Mouse (Mus musculus) neural tube, embryonic 11.5 days (tissue): ENCODE data around the gene Fgf15. TPM values are rescaled to one million over a fixed set of nuclear protein-coding genes. Genes with fewer than 3 reads are reported as not detected.

Experiments
- ATAC-seq: fragments of 200-750 bp; cut with Nextera tagmentation; 2 replicates; pipeline ENCODE4 v1.8.0; 2017; ENCODE audit warnings: moderate number of reproducible peaks, mild to moderate bottlenecking, moderate TSS enrichment, moderate library complexity; ENCODE audit not compliant: insufficient read depth, low FRiP score, low TSS enrichment
- DNase-seq: peaks from one replicate; pipeline ENCODE4 v3.0.0-alpha.2; 2015; ENCODE audit warnings: low spot score
- H3K27ac ChIP-seq: fragments of 300-500 bp; sonication (generic); 2 replicates; pipeline ENCODE4 v1.5.1; 2014; ENCODE audit warnings: low read depth, mild to moderate bottlenecking, low read length
- H3K27me3 ChIP-seq: fragments of 300-500 bp; sonication (generic); 2 replicates; pipeline ENCODE4 v1.6.1; 2014; ENCODE audit warnings: mild to moderate bottlenecking, low read length, mixed read lengths; ENCODE audit not compliant: control insufficient read depth, insufficient read depth
- H3K36me3 ChIP-seq: fragments of 300-500 bp; sonication (generic); 2 replicates; pipeline ENCODE4 v1.6.1; 2014; ENCODE audit warnings: mild to moderate bottlenecking, low read length, moderate library complexity, mixed read lengths; ENCODE audit not compliant: control insufficient read depth, insufficient read depth
- H3K4me1 ChIP-seq: fragments of 300-500 bp; sonication (generic); 2 replicates; pipeline ENCODE4 v1.6.1; 2014; ENCODE audit warnings: low read length, mixed read lengths; ENCODE audit not compliant: control insufficient read depth, insufficient read depth
- H3K4me2 ChIP-seq: fragments of 300-500 bp; sonication (generic); 2 replicates; pipeline ENCODE4 v1.6.1; 2014; ENCODE audit warnings: low read depth, mild to moderate bottlenecking, moderate library complexity
- H3K4me3 ChIP-seq: fragments of 300-500 bp; sonication (generic); 2 replicates; pipeline ENCODE4 v1.5.1; 2014; ENCODE audit warnings: low read depth, low read length
- H3K9ac ChIP-seq: fragments of 300-500 bp; sonication (generic); 2 replicates; pipeline ENCODE4 v1.6.1; 2014; ENCODE audit warnings: mild to moderate bottlenecking, low read length
- H3K9me3 ChIP-seq: fragments of 300-500 bp; sonication (generic); 2 replicates; pipeline ENCODE4 v1.6.1; 2016; ENCODE audit warnings: low read length; ENCODE audit not compliant: control insufficient read depth
- WGBS: fragments of 180-500 bp; shearing (Covaris S2); extraction: QIAGEN DNeasy Blood & Tissue Kit; methylation state at CpG from one replicate; pipeline ENCODE4 v1.1.7; 2014; 5-methylcytosine and 5-hydroxymethylcytosine counted together
- polyA plus RNA-seq: library from polyadenylated mRNA; unstranded; fragments of >200 nt; fragmentation: Nextera tagmentation; extraction: Ambion mirVana; gene quantifications from 2 replicates; pipeline ENCODE4 v1.2.1, GENCODE M21; 2014

Fgf15 gene
- polyA plus RNA-seq, 1 experiment from 2014 or later, result 53.3 TPM

DNA sequence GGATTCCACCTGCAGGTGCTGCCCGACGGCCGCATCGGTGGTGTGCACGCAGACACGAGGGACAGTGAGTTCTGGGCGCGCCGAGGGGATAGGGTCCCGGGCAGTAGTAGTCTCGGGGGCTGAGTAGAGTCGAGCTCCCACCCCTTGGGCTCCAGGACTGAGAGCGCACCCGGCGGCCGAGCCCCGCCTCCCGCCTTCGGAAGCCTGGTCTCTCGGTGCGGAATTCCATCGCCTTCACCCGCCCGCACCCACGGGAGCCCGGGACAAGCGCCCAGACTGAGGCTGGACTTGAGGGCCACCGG is 34.6 kb upstream of the Fgf15 start:
- H3K36me3 ChIP-seq, result no peaks in the 10 kb centered on the region
- peaks cover 62% of the 10 kb centered on the region for H3K27me3 ChIP-seq
- H3K4me2 ChIP-seq, result peak overlapping the region; percentile 29; the same call in 1 of the 2 replicates
- no peak overlapping the region for H3K9ac ChIP-seq
- H3K9me3 ChIP-seq, result no peaks in the 10 kb centered on the region
- H3K27ac ChIP-seq, result no peak overlapping the region
- DNase-seq (no peak), ATAC-seq (no peak)
- H3K4me1 ChIP-seq, result no peaks in the 10 kb centered on the region; the same call in 1 of the 2 replicates
- H3K4me3 ChIP-seq, result peak overlapping the region; percentile 17; the same call in 1 of the 2 replicates
- WGBS, result under 1% methylated on average over 23 of the region's 28 CpGs

DNA sequence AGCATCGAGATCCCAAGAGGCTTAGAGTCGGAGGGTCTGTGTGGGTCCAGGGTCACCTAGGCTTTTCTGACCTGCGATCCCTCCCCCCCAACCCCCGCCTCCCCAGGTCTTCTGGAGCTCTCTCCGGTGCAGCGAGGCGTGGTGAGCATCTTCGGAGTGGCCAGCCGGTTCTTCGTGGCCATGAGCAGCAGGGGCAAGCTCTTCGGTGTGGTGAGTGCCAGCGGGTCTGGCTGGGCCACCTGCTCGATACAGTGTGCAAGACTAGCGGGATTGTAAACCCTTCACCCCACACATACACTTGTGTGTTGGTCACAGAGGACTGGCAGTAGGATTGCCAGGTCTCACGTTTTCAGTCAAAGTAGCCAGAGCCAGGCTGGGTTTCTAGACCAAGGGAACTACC is 34.2 kb upstream of the Fgf15 start:
- DNase-seq (peak; percentile 23), ATAC-seq (no peak)
- H3K4me3 ChIP-seq, result no peak overlapping the region
- H3K9ac ChIP-seq, result no peak overlapping the region
- peaks cover 62% of the 10 kb centered on the region for H3K27me3 ChIP-seq
- no peaks in the 10 kb centered on the region for H3K9me3 ChIP-seq
- WGBS, result 3% methylated on average over 15 of the region's 15 CpGs
- no peaks in the 10 kb centered on the region; the same call in 1 of the 2 replicates for H3K4me1 ChIP-seq
- H3K4me2 ChIP-seq, result no peak overlapping the region
- H3K36me3 ChIP-seq, result no peaks in the 10 kb centered on the region
- H3K27ac ChIP-seq, result no peak overlapping the region

DNA sequence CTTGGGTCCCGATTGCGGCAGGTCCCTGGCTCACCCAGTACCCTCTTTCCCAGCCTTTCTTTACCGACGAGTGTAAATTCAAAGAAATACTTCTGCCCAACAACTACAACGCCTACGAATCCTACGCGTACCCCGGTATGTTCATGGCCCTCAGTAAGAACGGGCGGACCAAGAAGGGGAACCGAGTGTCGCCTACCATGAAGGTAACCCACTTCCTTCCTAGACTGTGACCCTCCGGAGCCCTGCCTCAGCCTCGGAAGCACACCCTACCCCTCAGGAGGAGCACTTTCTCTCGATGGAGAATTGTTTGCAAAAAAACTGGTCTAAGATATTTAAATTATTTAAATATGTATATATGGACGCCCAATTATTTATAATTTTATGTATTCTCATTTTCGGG is 33.6 kb upstream of the Fgf15 start:
- WGBS, result 3% methylated on average over 18 of the region's 18 CpGs
- H3K36me3 ChIP-seq, result no peaks in the 10 kb centered on the region
- no peak overlapping the region for H3K4me2 ChIP-seq
- no peaks in the 10 kb centered on the region for H3K9me3 ChIP-seq
- DNase-seq (no peak), ATAC-seq (no peak)
- H3K9ac ChIP-seq, result no peak overlapping the region
- no peak overlapping the region for H3K4me3 ChIP-seq
- peaks cover 62% of the 10 kb centered on the region for H3K27me3 ChIP-seq
- no peak overlapping the region for H3K27ac ChIP-seq
- H3K4me1 ChIP-seq, result no peaks in the 10 kb centered on the region; the same call in 1 of the 2 replicates

DNA sequence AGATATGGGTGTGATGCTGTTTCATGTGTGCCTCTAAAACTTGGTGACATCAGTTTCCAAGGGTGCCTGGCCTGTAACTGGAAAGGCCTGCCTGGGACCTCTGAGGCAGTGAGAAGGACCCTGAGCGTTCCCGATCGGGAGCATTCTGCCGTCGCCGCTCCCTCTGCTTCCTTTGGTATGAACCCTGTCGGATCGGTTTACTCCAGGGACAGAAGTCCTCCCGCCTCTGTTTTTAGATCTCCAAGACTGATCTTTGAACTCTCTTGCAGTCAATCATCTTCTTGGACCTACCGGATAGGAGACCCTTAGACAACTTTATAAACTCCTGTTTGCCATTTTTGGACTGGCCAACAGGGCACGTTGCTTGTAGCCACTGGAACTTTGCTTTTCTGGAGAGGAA is 33.1 kb upstream of the Fgf15 start:
- ATAC-seq, result no peak
- H3K4me2 ChIP-seq, result no peak overlapping the region
- H3K9me3 ChIP-seq, result no peaks in the 10 kb centered on the region
- H3K27me3 ChIP-seq, result peaks cover 62% of the 10 kb centered on the region
- WGBS, result 1% methylated on average over 11 of the region's 11 CpGs
- H3K9ac ChIP-seq, result no peak overlapping the region
- H3K4me1 ChIP-seq, result no peaks in the 10 kb centered on the region; the same call in 1 of the 2 replicates
- DNase-seq, result peak; percentile 19
- no peaks in the 10 kb centered on the region for H3K36me3 ChIP-seq
- no peak overlapping the region for H3K4me3 ChIP-seq
- H3K27ac ChIP-seq, result no peak overlapping the region

DNA sequence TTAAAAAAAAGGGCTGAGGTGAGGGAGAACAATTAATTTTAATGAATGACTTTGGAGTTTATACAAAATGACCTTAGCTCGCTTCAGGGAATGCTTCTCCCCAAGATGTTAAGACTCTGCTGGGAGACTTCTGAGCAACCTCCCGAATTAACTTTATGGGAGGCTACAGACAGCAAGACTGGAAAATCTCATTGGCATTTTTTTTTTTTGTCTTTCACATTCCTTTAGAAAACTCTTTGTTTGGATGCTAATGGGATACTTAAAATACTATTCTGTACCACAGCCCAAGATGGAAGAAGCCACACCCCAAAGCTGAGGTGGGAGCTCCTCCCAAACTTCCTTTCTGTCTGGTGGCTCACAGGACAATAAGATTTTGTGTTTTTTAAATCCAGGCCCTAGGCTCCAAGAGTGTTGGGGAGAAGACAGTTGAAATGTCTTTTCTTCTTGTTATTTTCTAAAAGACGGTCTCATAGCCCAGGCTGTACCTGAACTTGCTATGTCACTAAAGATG is 32.1 kb upstream of the Fgf15 start:
- no peaks in the 10 kb centered on the region for H3K36me3 ChIP-seq
- 58% methylated on average over 3 of the region's 3 CpGs for WGBS
- peaks cover 61% of the 10 kb centered on the region for H3K27me3 ChIP-seq
- H3K4me1 ChIP-seq, result no peaks in the 10 kb centered on the region; the same call in 1 of the 2 replicates
- no peak for ATAC-seq
- no peak overlapping the region for H3K4me2 ChIP-seq
- H3K9me3 ChIP-seq, result no peaks in the 10 kb centered on the region
- no peak overlapping the region for H3K9ac ChIP-seq
- H3K4me3 ChIP-seq, result no peak overlapping the region
- no peak overlapping the region for H3K27ac ChIP-seq
- DNase-seq, result no peak

DNA sequence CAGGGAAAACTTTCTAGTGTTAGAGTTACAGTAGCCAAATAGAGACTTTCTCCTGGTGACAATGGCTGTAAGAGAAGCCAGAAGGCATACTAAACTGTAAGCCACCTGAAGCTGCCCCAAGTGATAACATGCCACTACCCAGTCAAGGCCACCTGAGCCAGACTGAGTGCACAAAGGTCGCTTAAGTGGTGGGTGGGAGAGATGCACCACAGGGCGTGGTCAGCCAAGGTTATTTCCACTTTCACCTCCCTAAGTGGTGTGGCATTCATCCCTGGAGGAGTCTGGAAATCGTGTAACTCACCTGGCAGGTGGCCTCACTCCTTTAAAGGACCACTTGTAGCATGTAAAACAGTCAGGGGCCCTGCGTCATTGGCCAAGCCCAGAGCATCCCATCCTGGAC is 29.2 kb upstream of the Fgf15 start:
- Histone ChIP-seq H3K36me3 (no peaks in the 10 kb centered on the region), H3K9ac (no peak overlapping the region), H3K27ac (no peak overlapping the region), H3K4me1 (no peaks in the 10 kb centered on the region), H3K27me3 (peaks cover 32% of the 10 kb centered on the region), H3K4me2 (no peak overlapping the region), H3K9me3 (no peaks in the 10 kb centered on the region), H3K4me3 (no peak overlapping the region)
- DNase-seq (no peak), ATAC-seq (no peak)
- 67% methylated on average over 4 of the region's 4 CpGs for WGBS

DNA sequence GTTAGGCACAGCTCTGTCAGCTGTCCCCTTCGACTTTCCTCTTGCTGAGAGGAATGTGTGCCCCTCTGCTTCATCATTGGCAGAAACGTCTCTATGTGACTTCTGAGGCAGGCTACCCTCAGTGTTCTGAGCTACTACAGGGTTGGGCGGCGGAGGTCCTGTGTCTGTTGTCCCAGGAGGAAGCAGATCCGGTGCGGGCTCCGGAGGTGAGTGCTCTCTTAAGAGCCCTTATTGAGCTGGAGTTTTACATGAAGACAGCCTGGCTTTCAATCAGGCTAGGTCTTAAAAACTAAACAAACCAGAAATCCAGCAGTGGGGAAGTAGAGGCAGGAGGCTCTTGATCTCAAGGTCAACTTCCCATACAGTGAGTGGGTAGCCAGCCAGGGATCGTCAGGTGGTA is 28.7 kb upstream of the Fgf15 start:
- Histone ChIP-seq H3K4me2 (no peak overlapping the region), H3K9me3 (no peaks in the 10 kb centered on the region), H3K9ac (no peak overlapping the region), H3K27me3 (peaks cover 28% of the 10 kb centered on the region), H3K4me1 (no peaks in the 10 kb centered on the region), H3K27ac (no peak overlapping the region), H3K36me3 (no peaks in the 10 kb centered on the region), H3K4me3 (no peak overlapping the region)
- WGBS, result 83% methylated on average over 8 of the region's 8 CpGs
- no peak for ATAC-seq
- no peak for DNase-seq

DNA sequence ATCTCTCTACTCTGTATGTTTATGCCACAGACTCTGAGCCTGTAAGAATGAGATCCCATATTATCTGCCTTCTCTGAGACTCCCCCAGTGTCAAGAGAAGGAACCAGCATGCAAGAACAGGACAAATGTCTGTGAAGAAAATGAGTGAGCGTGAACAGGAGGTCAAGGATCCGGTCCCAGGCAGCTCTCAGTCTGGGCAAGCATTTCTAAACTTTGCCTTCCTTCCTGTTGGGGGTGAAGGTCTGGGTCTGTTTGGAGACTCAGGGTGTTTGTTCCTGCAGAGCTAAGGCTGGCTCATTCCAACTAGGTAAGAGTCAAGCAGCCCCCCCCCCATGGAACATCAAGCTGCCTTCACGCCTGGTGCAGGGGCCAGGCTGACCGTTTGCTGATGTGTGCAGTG is 23.9 kb upstream of the Fgf15 start:
- Histone ChIP-seq H3K9ac (no peak overlapping the region), H3K4me3 (no peak overlapping the region), H3K36me3 (no peaks in the 10 kb centered on the region), H3K4me1 (no peaks in the 10 kb centered on the region), H3K9me3 (no peaks in the 10 kb centered on the region), H3K27me3 (no peaks in the 10 kb centered on the region), H3K27ac (no peak overlapping the region), H3K4me2 (no peak overlapping the region)
- DNase-seq, result no peak
- WGBS, result 54% methylated on average over 4 of the region's 4 CpGs
- no peak for ATAC-seq

DNA sequence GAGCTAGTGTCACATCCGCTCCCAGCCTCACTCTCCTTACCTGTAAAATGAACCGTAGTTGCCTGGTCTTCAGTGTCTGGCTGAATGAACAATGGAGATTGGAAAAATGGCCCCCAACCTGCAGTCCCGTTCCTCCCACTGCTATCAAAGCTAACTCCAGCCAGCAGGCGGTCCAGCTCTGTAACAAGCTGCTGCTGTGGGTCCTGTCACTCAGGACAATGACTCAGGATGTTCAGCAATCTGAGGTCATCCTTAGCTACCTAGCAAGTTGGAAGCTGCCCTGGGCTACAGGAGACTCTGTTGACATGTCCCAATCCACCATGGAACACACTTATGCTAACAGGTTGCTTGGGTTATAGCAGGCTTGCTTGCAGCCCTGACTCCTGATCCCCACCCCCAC is 23.2 kb upstream of the Fgf15 start:
- H3K36me3 ChIP-seq, result no peaks in the 10 kb centered on the region
- ATAC-seq, result no peak
- no peak overlapping the region for H3K4me2 ChIP-seq
- DNase-seq, result no peak
- no peak overlapping the region for H3K4me3 ChIP-seq
- 61% methylated on average over 4 of the region's 4 CpGs for WGBS
- H3K4me1 ChIP-seq, result no peaks in the 10 kb centered on the region
- no peak overlapping the region for H3K9ac ChIP-seq
- H3K27me3 ChIP-seq, result no peaks in the 10 kb centered on the region
- H3K27ac ChIP-seq, result no peak overlapping the region
- no peaks in the 10 kb centered on the region for H3K9me3 ChIP-seq
